Mouse (Mus musculus): ENCODE results near the gene Gm42878. TPM values are rescaled to one million over a fixed set of nuclear protein-coding genes. Genes with fewer than 3 reads are reported as not detected.

Gm42878 gene
- not detected in 2 replicates for polyA plus RNA-seq (2015; fragmentation: Nextera tagmentation; extraction: Ambion mirVana)

DNA sequence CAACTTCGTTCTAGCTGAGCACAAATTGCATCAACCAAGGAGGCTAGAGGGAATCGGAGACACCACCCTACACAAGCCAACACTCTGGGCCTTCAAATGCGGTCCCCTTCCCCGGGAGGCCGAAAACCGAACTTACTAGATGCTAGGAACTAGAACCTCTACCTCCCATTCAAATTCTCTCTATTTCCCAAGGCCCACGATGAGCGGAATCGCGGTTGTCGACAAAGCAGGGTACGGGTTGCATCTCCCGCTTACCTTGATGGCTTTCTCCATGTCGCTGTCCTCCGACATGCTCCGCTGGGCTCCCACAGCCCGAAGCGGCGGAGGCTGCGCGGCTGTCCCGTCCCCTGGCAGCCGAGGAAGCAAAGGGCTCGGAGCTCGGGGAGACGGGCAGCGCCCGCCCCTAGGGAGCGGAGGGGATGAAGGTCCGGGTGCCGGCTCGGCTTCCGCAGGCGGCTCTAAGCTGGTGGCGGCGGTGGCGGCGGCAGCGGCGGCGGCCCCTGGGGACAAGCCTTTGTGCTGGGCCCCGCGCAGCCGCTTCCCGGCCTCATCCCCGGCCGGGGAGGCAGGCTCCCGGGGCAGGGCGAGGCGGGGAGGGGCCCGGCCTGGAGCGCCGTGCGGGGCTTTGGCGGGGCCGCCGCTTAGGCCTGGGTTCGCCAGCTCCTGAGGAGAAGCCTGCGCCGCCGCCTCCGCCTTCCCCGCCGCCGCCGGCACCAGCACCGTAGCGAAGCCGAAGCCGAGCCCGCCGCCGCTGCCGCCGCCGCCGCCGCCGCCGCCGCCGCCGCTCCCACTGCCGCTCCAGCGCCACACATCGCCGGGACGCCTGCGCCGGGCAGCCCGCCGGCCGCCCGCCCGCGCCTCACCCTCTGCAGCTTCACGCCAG lies at the start of gene Gm42878, which contains the start of gene Adam1a:
TSS of gene Gm42878 (minus strand) at position 573 of the 883 bp plus-strand sequence.
TSS of gene Adam1a (minus strand) at position 573 of the 883 bp plus-strand sequence.

GRCm38 (mm10) chr5:121593451-121594401 lies 48.4 kb upstream of the Gm42878 start, which contains the start of gene Aldh2:
Gene Aldh2 (minus strand): TSS chr5:121593824.

GRCm38 (mm10) chr5:121545793-121546529 lies 679 bp upstream of the Gm42878 start, which contains the start of gene Mapkapk5:
Gene Mapkapk5 (minus strand): TSS chr5:121545905.

GRCm38 (mm10) chr5:121503231-121503630 lies 42.1 kb downstream of the Gm42878 start, which contains the start of gene Adam1b:
Gene Adam1b (minus strand): TSS chr5:121503435.

Other genes with a start within 250 kb of the Gm42878 start
- 41.2 and 50.3 TPM in 2 replicates for gene Trafd1, start 159.8 kb downstream of the Gm42878 start, polyA plus RNA-seq (2015; fragmentation: Nextera tagmentation; extraction: Ambion mirVana)
- 20.0 and 20.2 TPM in 2 replicates for gene Naa25, start 147.5 kb downstream of the Gm42878 start, polyA plus RNA-seq (2015; fragmentation: Nextera tagmentation; extraction: Ambion mirVana)
- gene Tmem116, start 93.6 kb downstream of the Gm42878 start, polyA plus RNA-seq (2015; fragmentation: Nextera tagmentation; extraction: Ambion mirVana) = 1.4 and 2.0 TPM in 2 replicates
- 119 and 125 TPM in 2 replicates for gene Erp29, start 93.0 kb downstream of the Gm42878 start, polyA plus RNA-seq (2015; fragmentation: Nextera tagmentation; extraction: Ambion mirVana)
- gene Adam1b, start 42.0 kb downstream of the Gm42878 start, polyA plus RNA-seq (2015; fragmentation: Nextera tagmentation; extraction: Ambion mirVana) = not detected in 2 replicates
- gene Adam1a, start within 50 bp of the Gm42878 start, polyA plus RNA-seq (2015; fragmentation: Nextera tagmentation; extraction: Ambion mirVana) = 0.85 and 0.93 TPM in 2 replicates
- 31.2 and 33.3 TPM in 2 replicates for gene Mapkapk5, start 423 bp upstream of the Gm42878 start, polyA plus RNA-seq (2015; fragmentation: Nextera tagmentation; extraction: Ambion mirVana)
- 131 and 184 TPM in 2 replicates for gene Aldh2, start 48.3 kb upstream of the Gm42878 start, polyA plus RNA-seq (2015; fragmentation: Nextera tagmentation; extraction: Ambion mirVana)
- 1.2 and 1.7 TPM in 2 replicates for gene Acad12, start 73.5 kb upstream of the Gm42878 start, polyA plus RNA-seq (2015; fragmentation: Nextera tagmentation; extraction: Ambion mirVana)
- gene Acad10, start 115.0 kb upstream of the Gm42878 start, polyA plus RNA-seq (2015; fragmentation: Nextera tagmentation; extraction: Ambion mirVana) = 1.3 and 1.7 TPM in 2 replicates
- 28.0 and 28.3 TPM in 2 replicates for gene Brap, start 115.1 kb upstream of the Gm42878 start, polyA plus RNA-seq (2015; fragmentation: Nextera tagmentation; extraction: Ambion mirVana)
- 38.0 and 39.3 TPM in 2 replicates for gene Atxn2, start 165.9 kb upstream of the Gm42878 start, polyA plus RNA-seq (2015; fragmentation: Nextera tagmentation; extraction: Ambion mirVana)

Measured in spleen, postnatal 0 days (tissue).